Mouse (Mus musculus): ENCODE results near the gene Cox19. TPM values are rescaled to one million over a fixed set of nuclear protein-coding genes. Genes with fewer than 3 reads are reported as not detected.

Gene Cox19
- polyA plus RNA-seq, 1 experiment from 2014 or later = 72.6 TPM

DNA sequence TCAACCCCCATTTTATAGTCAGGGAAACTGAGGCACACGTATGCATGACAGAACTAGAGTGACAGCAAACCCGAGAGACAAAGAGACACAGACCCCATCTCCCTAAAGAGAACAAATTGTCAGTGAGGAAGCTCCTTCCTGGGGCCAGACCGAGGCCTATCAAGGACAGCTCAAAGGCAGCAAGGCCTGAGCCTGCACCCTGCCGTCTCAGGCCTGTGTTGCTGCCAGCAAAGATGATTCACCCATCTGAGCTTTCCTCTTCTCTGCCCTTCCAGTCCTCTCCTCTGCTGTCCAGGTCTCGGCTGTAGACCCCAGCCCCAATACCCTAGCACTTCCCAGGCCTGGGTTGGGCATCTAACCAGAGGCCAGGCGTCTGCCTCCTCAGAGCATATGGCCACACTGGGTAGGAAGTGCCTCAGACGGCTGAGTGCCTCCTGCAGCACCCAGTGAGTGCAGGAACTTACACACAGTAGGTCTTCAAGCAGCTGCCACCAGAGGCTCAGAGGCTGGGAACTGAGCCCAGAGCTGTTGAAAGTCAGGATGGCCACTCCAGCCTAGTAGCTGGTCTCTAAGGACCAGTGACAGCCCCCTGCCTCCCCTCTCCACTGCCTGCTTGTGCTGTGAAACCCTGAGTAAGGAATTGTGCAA is 24.1 kb downstream of the Cox19 start:
- WGBS = 58% methylated on average over 7 of the region's 7 CpGs
- Histone ChIP-seq H3K27ac (ENCODE audit: poor library complexity, severe bottlenecking) (no peak overlapping the region), H3K27me3 (replicated peaks) (peaks cover 82% of the 10 kb centered on the region), H3K9ac (no peak overlapping the region), H3K4me1 (replicated peaks) (peaks cover 24% of the 10 kb centered on the region), H3K36me3 (no peaks in the 10 kb centered on the region), H3K4me3 (no peak overlapping the region), H3K9me3 (replicated peaks) (no peaks in the 10 kb centered on the region), H3K4me2 (no peak overlapping the region)
- ATAC-seq (ENCODE audit: insufficient number of reproducible peaks, low FRiP score) = no peak

DNA sequence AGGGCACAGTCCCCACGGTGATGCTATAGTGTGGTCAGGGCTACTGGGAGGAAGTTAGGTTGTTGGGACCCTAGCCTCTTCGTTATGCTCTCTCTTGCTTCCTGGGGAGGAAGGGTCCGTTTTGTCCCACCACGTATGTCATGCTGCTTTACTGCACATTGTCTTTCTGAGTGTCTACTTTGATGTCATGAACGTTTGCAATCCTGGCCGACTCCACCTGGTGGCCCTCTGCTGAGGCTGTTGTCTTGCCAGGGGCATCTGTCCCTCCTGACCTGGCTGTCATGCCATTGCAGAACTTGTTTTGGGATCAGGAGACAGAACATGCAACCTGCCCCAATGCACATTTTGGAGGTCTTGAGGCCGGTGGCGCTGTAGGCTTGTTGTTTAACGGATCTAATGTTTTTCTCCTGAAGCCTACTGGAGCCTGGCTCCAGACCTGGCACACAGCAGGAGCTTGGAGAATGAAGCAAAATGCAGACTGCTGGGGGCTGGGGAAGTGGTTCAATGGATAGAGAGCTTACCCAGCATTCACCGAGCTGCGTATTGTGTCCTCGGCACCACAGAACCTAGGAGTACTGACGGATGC is 25.0 kb downstream of the Cox19 start:
- no peak for ATAC-seq (ENCODE audit: insufficient number of reproducible peaks, low FRiP score)
- Histone ChIP-seq H3K27me3 (replicated peaks) (peaks cover 82% of the 10 kb centered on the region), H3K9me3 (replicated peaks) (no peaks in the 10 kb centered on the region), H3K4me2 (no peak overlapping the region), H3K9ac (no peak overlapping the region), H3K4me3 (no peak overlapping the region), H3K27ac (ENCODE audit: poor library complexity, severe bottlenecking) (no peak overlapping the region), H3K36me3 (no peaks in the 10 kb centered on the region), H3K4me1 (replicated peaks) (peaks cover 21% of the 10 kb centered on the region)
- WGBS = 70% methylated on average over 13 of the region's 13 CpGs

DNA sequence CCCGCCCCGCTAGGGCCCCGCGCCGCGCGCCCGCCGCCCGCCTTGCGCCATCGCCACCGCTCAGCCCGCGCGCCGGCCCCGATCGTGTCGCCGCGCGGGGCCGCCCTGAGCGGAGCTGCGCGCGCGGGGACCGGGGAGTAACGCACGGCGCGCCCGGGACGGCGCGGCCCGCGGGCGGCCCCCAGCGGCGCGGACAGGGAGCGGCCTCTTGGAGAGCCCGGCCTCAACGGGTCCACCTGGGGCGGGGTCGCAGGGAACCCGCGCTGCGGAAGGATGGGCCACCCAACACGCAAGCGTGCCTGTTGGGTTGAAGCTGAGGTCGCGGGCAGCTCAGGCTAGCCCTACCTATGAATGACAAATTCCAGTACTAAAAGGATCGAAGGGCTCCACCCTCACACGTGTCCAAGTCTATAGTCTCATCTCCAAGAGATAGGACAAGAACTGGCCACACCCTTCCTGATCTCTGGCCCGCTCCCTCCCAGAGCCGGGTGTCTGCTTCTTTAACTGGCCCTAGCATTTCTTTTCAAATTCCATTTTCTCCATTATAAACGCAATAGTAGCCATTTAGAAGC is 25.7 kb downstream of the Cox19 start, which contains the start of gene Adap1:
Adap1 (minus strand) TSS at position 228 of the 572 bp plus-strand sequence.
- no peaks in the 10 kb centered on the region for H3K36me3 ChIP-seq
- H3K4me1 ChIP-seq (replicated peaks) = peaks cover 21% of the 10 kb centered on the region
- no peak within 1 kb of the TSS for H3K27ac ChIP-seq (ENCODE audit: poor library complexity, severe bottlenecking)
- 3% methylated on average over 61 of the region's 61 CpGs for WGBS
- peak within 1 kb of the TSS; percentile 99 for H3K4me2 ChIP-seq
- peak; percentile 67 for ATAC-seq (ENCODE audit: insufficient number of reproducible peaks, low FRiP score)
- H3K27me3 ChIP-seq (replicated peaks) = peaks cover 78% of the 10 kb centered on the region
- H3K4me3 ChIP-seq = peak within 1 kb of the TSS; percentile 74
- no peaks in the 10 kb centered on the region for H3K9me3 ChIP-seq (replicated peaks)
- peak within 1 kb of the TSS; percentile 80 for H3K9ac ChIP-seq

- no peaks in the 10 kb centered on the region for H3K36me3 ChIP-seq
- ATAC-seq (ENCODE audit: insufficient number of reproducible peaks, low FRiP score) = peak; percentile 17; the same call in 1 of the 2 replicates
- no peak overlapping the region for H3K27ac ChIP-seq (ENCODE audit: poor library complexity, severe bottlenecking)
- H3K27me3 ChIP-seq (replicated peaks) = peaks cover 78% of the 10 kb centered on the region
- H3K4me2 ChIP-seq = peak overlapping the region; percentile 99
- WGBS = 3% methylated on average over 61 of the region's 62 CpGs
- H3K4me3 ChIP-seq = peak overlapping the region; percentile 74
- H3K9ac ChIP-seq = peak overlapping the region; percentile 80
- peaks cover 21% of the 10 kb centered on the region for H3K4me1 ChIP-seq (replicated peaks)
- H3K9me3 ChIP-seq (replicated peaks) = no peaks in the 10 kb centered on the region
Observed at GRCm38 (mm10) chr5:139324691-139325394, 26.4 kb downstream of the Cox19 start.

GRCm38 (mm10) chr5:139324045-139324491 is 27.1 kb downstream of the Cox19 start:
- H3K4me2 ChIP-seq = peak overlapping the region; percentile 99; the same call in 1 of the 2 replicates
- no peak for ATAC-seq (ENCODE audit: insufficient number of reproducible peaks, low FRiP score)
- H3K4me1 ChIP-seq (replicated peaks) = peaks cover 21% of the 10 kb centered on the region
- 65% methylated on average over 5 of the region's 5 CpGs for WGBS
- H3K27me3 ChIP-seq (replicated peaks) = peaks cover 75% of the 10 kb centered on the region
- no peak overlapping the region for H3K9ac ChIP-seq
- H3K27ac ChIP-seq (ENCODE audit: poor library complexity, severe bottlenecking) = no peak overlapping the region
- no peaks in the 10 kb centered on the region for H3K9me3 ChIP-seq (replicated peaks)
- H3K36me3 ChIP-seq = no peaks in the 10 kb centered on the region
- H3K4me3 ChIP-seq = no peak overlapping the region

- Histone ChIP-seq H3K9me3 (replicated peaks) (no peaks in the 10 kb centered on the region), H3K4me3 (no peak overlapping the region), H3K27ac (ENCODE audit: poor library complexity, severe bottlenecking) (no peak overlapping the region), H3K4me1 (replicated peaks) (peaks cover 21% of the 10 kb centered on the region), H3K36me3 (no peaks in the 10 kb centered on the region), H3K9ac (no peak overlapping the region), H3K4me2 (no peak overlapping the region), H3K27me3 (replicated peaks) (peaks cover 68% of the 10 kb centered on the region)
- 73% methylated on average over 9 of the region's 9 CpGs for WGBS
- ATAC-seq (ENCODE audit: insufficient number of reproducible peaks, low FRiP score) = no peak
Observed at GRCm38 (mm10) chr5:139323260-139323924, 27.8 kb downstream of the Cox19 start.

DNA sequence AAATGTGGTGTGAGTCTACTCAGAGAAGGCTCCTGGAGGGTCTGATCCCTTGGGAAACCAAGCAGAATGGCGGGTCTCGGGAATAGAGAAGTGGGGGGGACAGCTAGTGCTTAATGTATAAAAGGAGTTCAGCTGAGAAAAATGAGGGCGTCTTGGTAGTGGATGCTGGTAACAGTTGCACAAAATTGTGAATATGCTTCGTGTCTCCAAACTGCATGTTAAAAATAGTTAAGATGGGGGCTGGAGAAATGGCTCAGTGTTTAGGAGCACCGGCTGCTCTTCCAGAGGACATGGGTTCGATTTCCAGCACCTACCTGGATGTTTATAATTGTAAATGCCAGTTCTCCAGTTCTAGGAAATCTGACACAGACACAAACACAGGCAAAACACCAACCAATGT is 29.9 kb downstream of the Cox19 start:
- H3K9me3 ChIP-seq (replicated peaks) = no peaks in the 10 kb centered on the region
- no peaks in the 10 kb centered on the region for H3K36me3 ChIP-seq
- no peak for ATAC-seq (ENCODE audit: insufficient number of reproducible peaks, low FRiP score)
- WGBS = 68% methylated on average over 6 of the region's 6 CpGs
- H3K4me1 ChIP-seq (replicated peaks) = peaks cover 21% of the 10 kb centered on the region
- H3K4me3 ChIP-seq = no peak overlapping the region
- H3K4me2 ChIP-seq = no peak overlapping the region
- peaks cover 61% of the 10 kb centered on the region for H3K27me3 ChIP-seq (replicated peaks)
- no peak overlapping the region for H3K27ac ChIP-seq (ENCODE audit: poor library complexity, severe bottlenecking)
- H3K9ac ChIP-seq = no peak overlapping the region

DNA sequence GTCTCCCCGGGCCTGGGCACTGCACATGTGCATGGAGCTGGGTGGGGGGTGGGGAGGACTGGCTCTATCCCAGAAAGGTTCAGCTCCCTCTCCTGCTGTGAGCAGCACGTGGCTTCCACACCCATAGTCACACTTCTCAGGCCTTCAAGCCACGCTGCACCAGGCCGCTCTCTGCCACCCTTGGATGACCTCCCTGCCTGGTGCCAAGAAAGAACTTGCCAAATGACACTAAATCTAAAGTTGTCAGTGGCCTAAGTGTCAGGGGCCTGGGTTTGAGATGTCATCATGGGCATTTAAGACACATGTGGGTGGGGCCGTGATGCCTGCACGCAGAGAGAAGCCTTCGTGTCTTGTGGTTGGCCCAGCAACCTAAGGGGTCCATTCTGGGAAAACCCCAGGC is 30.8 kb downstream of the Cox19 start:
- Histone ChIP-seq H3K9ac (no peak overlapping the region), H3K36me3 (no peaks in the 10 kb centered on the region), H3K4me1 (replicated peaks) (peaks cover 19% of the 10 kb centered on the region), H3K4me2 (no peak overlapping the region), H3K27ac (ENCODE audit: poor library complexity, severe bottlenecking) (no peak overlapping the region), H3K27me3 (replicated peaks) (peaks cover 52% of the 10 kb centered on the region), H3K4me3 (no peak overlapping the region), H3K9me3 (replicated peaks) (no peaks in the 10 kb centered on the region)
- 72% methylated on average over 7 of the region's 7 CpGs for WGBS
- ATAC-seq (ENCODE audit: insufficient number of reproducible peaks, low FRiP score) = no peak

- Histone ChIP-seq H3K36me3 (no peaks in the 10 kb centered on the region), H3K9ac (no peak overlapping the region), H3K4me2 (peak overlapping the region; percentile 17; the same call in 1 of the 2 replicates), H3K4me3 (no peak overlapping the region), H3K4me1 (replicated peaks) (no peaks in the 10 kb centered on the region), H3K27ac (ENCODE audit: poor library complexity, severe bottlenecking) (no peak overlapping the region), H3K27me3 (replicated peaks) (peaks cover 27% of the 10 kb centered on the region), H3K9me3 (replicated peaks) (no peaks in the 10 kb centered on the region)
- no peak for ATAC-seq (ENCODE audit: insufficient number of reproducible peaks, low FRiP score)
- 56% methylated on average over 21 of the region's 21 CpGs for WGBS
Observed at GRCm38 (mm10) chr5:139317751-139318504, 33.3 kb downstream of the Cox19 start.

- peak; percentile 54; the same call in 1 of the 2 replicates for ATAC-seq (ENCODE audit: insufficient number of reproducible peaks, low FRiP score)
Observed at GRCm38 (mm10) chr5:139316982-139317675, 34.1 kb downstream of the Cox19 start.

More at GRCm38 (mm10) chr5:139316982-139317675, 34.1 kb downstream of the Cox19 start:
- no peaks in the 10 kb centered on the region for H3K4me1 ChIP-seq (replicated peaks)
- no peak overlapping the region for H3K27ac ChIP-seq (ENCODE audit: poor library complexity, severe bottlenecking)
- no peaks in the 10 kb centered on the region for H3K36me3 ChIP-seq
- no peak overlapping the region for H3K4me2 ChIP-seq
- peaks cover 23% of the 10 kb centered on the region for H3K27me3 ChIP-seq (replicated peaks)
- H3K4me3 ChIP-seq = no peak overlapping the region
- WGBS = 69% methylated on average over 6 of the region's 6 CpGs
- H3K9me3 ChIP-seq (replicated peaks) = no peaks in the 10 kb centered on the region
- H3K9ac ChIP-seq = no peak overlapping the region

Measured in heart, embryonic 12.5 days (tissue).